29 mouse cellular contexts compared by ENCODE assay signal in genomic region chr12:107868291-107868690, GRCm38 (mm10).
"Had no signal": no experiment of that assay in that cellular context is flagged by ENCODE, and none has a peak within 500 bp of the region (broad histone marks: within the 10 kb centered on the region; RNA-seq: fewer than 3 reads in every experiment).

No protein-coding gene starts in this region.

- H3K36me3 ChIP-seq: embryonic facial prominence, embryonic 10.5 days; embryonic facial prominence, embryonic 12.5 days; embryonic facial prominence, embryonic 13.5 days; embryonic facial prominence, embryonic 15.5 days; forebrain, embryonic 12.5 days; forebrain, embryonic 15.5 days had no signal

- H3K4me3 ChIP-seq: embryonic facial prominence, embryonic 10.5 days; embryonic facial prominence, embryonic 12.5 days; embryonic facial prominence, embryonic 13.5 days; embryonic facial prominence, embryonic 15.5 days; erythroblast, embryonic 14.5 days; forebrain, embryonic 12.5 days; forebrain, embryonic 13.5 days; forebrain, embryonic 15.5 days; gastrocnemius, adult 2 months; heart, adult 2 months had no signal

- H3K9ac ChIP-seq: embryonic facial prominence, embryonic 12.5 days; embryonic facial prominence, embryonic 13.5 days; embryonic facial prominence, embryonic 15.5 days; forebrain, embryonic 12.5 days; forebrain, embryonic 13.5 days; forebrain, embryonic 15.5 days; forebrain, postnatal 0 days had no signal

- H3K4me1 ChIP-seq: embryonic facial prominence, embryonic 10.5 days; embryonic facial prominence, embryonic 12.5 days; embryonic facial prominence, embryonic 13.5 days; embryonic facial prominence, embryonic 15.5 days; forebrain, embryonic 12.5 days; forebrain, embryonic 13.5 days; forebrain, embryonic 15.5 days had no signal

- H3K27ac ChIP-seq: embryonic facial prominence, embryonic 10.5 days; embryonic facial prominence, embryonic 12.5 days; embryonic facial prominence, embryonic 13.5 days; embryonic facial prominence, embryonic 15.5 days; forebrain, embryonic 12.5 days; forebrain, embryonic 13.5 days; forebrain, embryonic 15.5 days; gastrocnemius, adult 2 months; heart, adult 2 months had no signal

- H3K9me3 ChIP-seq: embryonic facial prominence, embryonic 10.5 days; embryonic facial prominence, embryonic 12.5 days; embryonic facial prominence, embryonic 13.5 days; embryonic facial prominence, embryonic 15.5 days; forebrain, embryonic 12.5 days; forebrain, embryonic 13.5 days; forebrain, embryonic 15.5 days had no signal

- DNase-seq: cerebellum, adult 18-20 months; cerebellum, adult 2 months; cerebellum, adult 8-10 months; cerebellum, adult 9-10 months; cerebellum, adult 9-11 months; cerebellum, postnatal 10 days; cerebellum, postnatal 14 days; cerebellum, postnatal 25 days; cerebellum, postnatal 36 days; embryo, embryonic 11 days; forebrain, postnatal 0 days; gastrocnemius, adult 2 months; gastrocnemius, postnatal 10 days; gastrocnemius, postnatal 14 days; gastrocnemius, postnatal 25 days; gastrocnemius, postnatal 36 days; heart, adult 18-20 months; heart, adult 2 months had no signal

- H3K27me3 ChIP-seq: embryonic facial prominence, embryonic 12.5 days; embryonic facial prominence, embryonic 13.5 days; embryonic facial prominence, embryonic 15.5 days; forebrain, embryonic 12.5 days; forebrain, embryonic 13.5 days; forebrain, embryonic 15.5 days had no signal

- ATAC-seq: forebrain, embryonic 13.5 days; forebrain, embryonic 14.5 days; forebrain, embryonic 15.5 days; forebrain, embryonic 16.5 days; forebrain, postnatal 0 days had no signal

- H3K4me2 ChIP-seq: embryonic facial prominence, embryonic 12.5 days; embryonic facial prominence, embryonic 13.5 days; embryonic facial prominence, embryonic 15.5 days; forebrain, embryonic 12.5 days; forebrain, embryonic 13.5 days; forebrain, embryonic 15.5 days; heart, embryonic 11.5 days had no signal
